Mouse (Mus musculus) hindbrain, embryonic 10.5 days (tissue): Measurements from ENCODE around the gene Wfikkn2. TPM values are rescaled to one million over a fixed set of nuclear protein-coding genes. Genes with fewer than 3 reads are reported as not detected.

Experiments
- DNase-seq: peaks from one replicate; pipeline ENCODE4 v3.0.0-alpha.2; 2017; ENCODE audit warnings: low spot score
- H3K27ac ChIP-seq: fragments of 300-500 bp; sonication (generic); 2 replicates; pipeline ENCODE4 v1.5.1; 2016; ENCODE audit warnings: mild to moderate bottlenecking, moderate library complexity
- H3K27me3 ChIP-seq: fragments of 300-500 bp; sonication (generic); 2 replicates; pipeline ENCODE4 v1.6.1; 2016; ENCODE audit warnings: mild to moderate bottlenecking; ENCODE audit not compliant: poor library complexity, insufficient read depth, severe bottlenecking
- H3K36me3 ChIP-seq: fragments of 300-500 bp; sonication (generic); 2 replicates; pipeline ENCODE4 v1.6.1; 2016; ENCODE audit warnings: mild to moderate bottlenecking, moderate library complexity
- H3K4me1 ChIP-seq: fragments of 300-500 bp; sonication (generic); replicated peaks from 2 replicates; pipeline ENCODE4 v1.6.1; 2016; ENCODE audit warnings: mild to moderate bottlenecking
- H3K4me3 ChIP-seq: fragments of 300-500 bp; sonication (generic); 2 replicates; pipeline ENCODE4 v1.5.1; 2016; ENCODE audit warnings: mild to moderate bottlenecking, moderate library complexity
- H3K9me3 ChIP-seq: fragments of 300-500 bp; sonication (generic); 2 replicates; pipeline ENCODE4 v1.6.1; 2016; ENCODE audit warnings: mild to moderate bottlenecking, moderate library complexity
- WGBS: fragments of 180-500 bp; shearing (Covaris S2); methylation state at CpG from one replicate; pipeline ENCODE4 v1.1.7; 2016; 5-methylcytosine and 5-hydroxymethylcytosine counted together
- polyA plus RNA-seq: library from polyadenylated mRNA; unstranded; fragments of >200 nt; fragmentation: Nextera tagmentation; extraction: Ambion mirVana; gene quantifications from 2 replicates; pipeline ENCODE4 v1.2.1, GENCODE M21; 2016

The Wfikkn2 gene
- polyA plus RNA-seq, 1 experiment from 2014 or later: 2.0 TPM

GRCm38 (mm10) chr11:94229207-94229960 is 16.4 kb downstream of the Wfikkn2 start:
- Histone ChIP-seq H3K4me1 (peaks cover 48% of the 10 kb centered on the region), H3K4me3 (no peak overlapping the region), H3K27ac (no peak overlapping the region), H3K9me3 (no peaks in the 10 kb centered on the region), H3K27me3 (no peaks in the 10 kb centered on the region), H3K36me3 (no peaks in the 10 kb centered on the region)
- 91% methylated on average over 5 of the region's 5 CpGs for WGBS
- no peak for DNase-seq

- H3K27me3 ChIP-seq: no peaks in the 10 kb centered on the region
- DNase-seq: no peak
- H3K9me3 ChIP-seq: no peaks in the 10 kb centered on the region
- no peaks in the 10 kb centered on the region for H3K36me3 ChIP-seq
- H3K27ac ChIP-seq: peak overlapping the region; percentile 76
- WGBS: 36% methylated on average over 9 of the region's 9 CpGs
- no peak overlapping the region for H3K4me3 ChIP-seq
- H3K4me1 ChIP-seq: peaks cover 41% of the 10 kb centered on the region
These were observed 17.4 kb downstream of the Wfikkn2 start for GRCm38 (mm10) chr11:94228416-94228815.

GRCm38 (mm10) chr11:94225985-94226384 is 19.8 kb downstream of the Wfikkn2 start:
- Histone ChIP-seq H3K4me3 (no peak overlapping the region), H3K27ac (no peak overlapping the region), H3K4me1 (peaks cover 25% of the 10 kb centered on the region), H3K36me3 (no peaks in the 10 kb centered on the region), H3K27me3 (no peaks in the 10 kb centered on the region), H3K9me3 (no peaks in the 10 kb centered on the region)
- peak; percentile 24 for DNase-seq
- 46% methylated on average over 7 of the region's 7 CpGs for WGBS

- Histone ChIP-seq H3K27me3 (no peaks in the 10 kb centered on the region), H3K9me3 (no peaks in the 10 kb centered on the region), H3K4me3 (no peak overlapping the region), H3K36me3 (no peaks in the 10 kb centered on the region), H3K27ac (no peak overlapping the region), H3K4me1 (peaks cover 24% of the 10 kb centered on the region)
- no peak for DNase-seq
- 85% methylated on average over 9 of the region's 9 CpGs for WGBS
These were observed 22.3 kb downstream of the Wfikkn2 start for GRCm38 (mm10) chr11:94223531-94223930.

- 95% methylated on average over 7 of the region's 7 CpGs for WGBS
- no peak for DNase-seq
- Histone ChIP-seq H3K27ac (no peak overlapping the region), H3K9me3 (no peaks in the 10 kb centered on the region), H3K36me3 (no peaks in the 10 kb centered on the region), H3K27me3 (no peaks in the 10 kb centered on the region), H3K4me1 (peaks cover 30% of the 10 kb centered on the region), H3K4me3 (no peak overlapping the region)
These were observed 24.5 kb downstream of the Wfikkn2 start for GRCm38 (mm10) chr11:94221257-94221656.

- H3K9me3 ChIP-seq: no peaks in the 10 kb centered on the region
- peaks cover 18% of the 10 kb centered on the region for H3K36me3 ChIP-seq
- H3K27me3 ChIP-seq: no peaks in the 10 kb centered on the region
- H3K27ac ChIP-seq: peak overlapping the region; percentile 29; the same call in 1 of the 2 replicates
- peaks cover 54% of the 10 kb centered on the region for H3K4me1 ChIP-seq
- WGBS: 36% methylated on average over 2 of the region's 2 CpGs
- no peak for DNase-seq
- H3K4me3 ChIP-seq: no peak overlapping the region
These were observed 29.6 kb downstream of the Wfikkn2 start for GRCm38 (mm10) chr11:94216247-94216646.

- Histone ChIP-seq H3K9me3 (no peaks in the 10 kb centered on the region), H3K4me3 (no peak overlapping the region), H3K27me3 (no peaks in the 10 kb centered on the region), H3K4me1 (peaks cover 54% of the 10 kb centered on the region), H3K36me3 (peaks cover 18% of the 10 kb centered on the region), H3K27ac (no peak overlapping the region)
- DNase-seq: no peak
- 90% methylated on average over 3 of the region's 3 CpGs for WGBS
These were observed 30.2 kb downstream of the Wfikkn2 start for GRCm38 (mm10) chr11:94215581-94215980.

- WGBS: 91% methylated on average over 29 of the region's 29 CpGs
- Histone ChIP-seq H3K9me3 (no peaks in the 10 kb centered on the region), H3K36me3 (peaks cover 18% of the 10 kb centered on the region), H3K4me1 (peaks cover 58% of the 10 kb centered on the region), H3K27me3 (no peaks in the 10 kb centered on the region), H3K27ac (no peak overlapping the region), H3K4me3 (peak overlapping the region; percentile 20; the same call in 1 of the 2 replicates)
- no peak for DNase-seq
These were observed 31.8 kb downstream of the Wfikkn2 start for GRCm38 (mm10) chr11:94213735-94214594.

GRCm38 (mm10) chr11:94212997-94213396 is 32.8 kb downstream of the Wfikkn2 start:
- no peaks in the 10 kb centered on the region for H3K9me3 ChIP-seq
- H3K27me3 ChIP-seq: no peaks in the 10 kb centered on the region
- peak overlapping the region; percentile 74 for H3K4me3 ChIP-seq
- H3K27ac ChIP-seq: peak overlapping the region; percentile 97; the same call in 1 of the 2 replicates
- WGBS: 78% methylated on average over 4 of the region's 4 CpGs
- H3K4me1 ChIP-seq: peaks cover 49% of the 10 kb centered on the region
- H3K36me3 ChIP-seq: peaks cover 18% of the 10 kb centered on the region
- DNase-seq: no peak

- Histone ChIP-seq H3K36me3 (peaks cover 18% of the 10 kb centered on the region), H3K27me3 (no peaks in the 10 kb centered on the region), H3K27ac (peak overlapping the region; percentile 97), H3K4me3 (peak overlapping the region; percentile 74), H3K9me3 (no peaks in the 10 kb centered on the region), H3K4me1 (peaks cover 47% of the 10 kb centered on the region)
- 1% methylated on average over 7 of the region's 7 CpGs for WGBS
- no peak for DNase-seq
These were observed 33.3 kb downstream of the Wfikkn2 start for GRCm38 (mm10) chr11:94212489-94212836.

GRCm38 (mm10) chr11:94211651-94212488 is 33.9 kb downstream of the Wfikkn2 start:
- Histone ChIP-seq H3K4me1 (peaks cover 47% of the 10 kb centered on the region), H3K4me3 (peak overlapping the region; percentile 74), H3K27ac (peak overlapping the region; percentile 97), H3K36me3 (peaks cover 18% of the 10 kb centered on the region), H3K27me3 (no peaks in the 10 kb centered on the region), H3K9me3 (no peaks in the 10 kb centered on the region)
- peak; percentile 78 for DNase-seq
- under 1% methylated on average over 56 of the region's 61 CpGs for WGBS

GRCm38 (mm10) chr11:94211124-94211603 is 34.6 kb downstream of the Wfikkn2 start, which contains the start of gene Tob1:
TSS of gene Tob1 (plus strand) at chr11:94211454.
- Histone ChIP-seq H3K9me3 (no peaks in the 10 kb centered on the region), H3K4me1 (peaks cover 47% of the 10 kb centered on the region), H3K36me3 (peaks cover 18% of the 10 kb centered on the region), H3K27me3 (no peaks in the 10 kb centered on the region), H3K27ac (peak within 1 kb of the TSS; percentile 97), H3K4me3 (peak within 1 kb of the TSS; percentile 74)
- peak; percentile 99 for DNase-seq
- under 1% methylated on average over 54 of the region's 55 CpGs for WGBS
